30 mouse cellular contexts compared by ENCODE assay signal in genomic region chr8:41556819-41557218, GRCm38 (mm10).
DNase-seq lines count a peak whose midpoint lies in the region; ATAC-seq and TF ChIP-seq lines count a peak whose summit lies in the region.
"Had no signal": no experiment of that assay in that cellular context is flagged by ENCODE, and none has a peak within 500 bp of the region (broad histone marks: within the 10 kb centered on the region; RNA-seq: fewer than 3 reads in every experiment).

No protein-coding gene starts in this region.

- H3K4me2 ChIP-seq in heart, embryonic 11.5 days, result no peak overlapping the region
- no peak overlapping the region for H3K4me2 ChIP-seq in hindbrain, postnatal 0 days (ENCODE audit: low read depth, low read length)
- H3K4me2 ChIP-seq: embryonic facial prominence, embryonic 13.5 days; heart, embryonic 13.5 days; hindbrain, embryonic 15.5 days; intestine, embryonic 15.5 days; limb, embryonic 12.5 days; liver, embryonic 15.5 days; lung, embryonic 14.5 days; midbrain, embryonic 15.5 days; neural tube, embryonic 15.5 days; stomach, embryonic 15.5 days had no signal

- H3K36me3 ChIP-seq in heart, embryonic 11.5 days (ENCODE audit: control insufficient read depth, insufficient read depth, low read length), result no peaks in the 10 kb centered on the region
- no peaks in the 10 kb centered on the region for H3K36me3 ChIP-seq in hindbrain, postnatal 0 days (ENCODE audit: insufficient read depth, low read length)
- H3K36me3 ChIP-seq: embryonic facial prominence, embryonic 13.5 days; forebrain, embryonic 10.5 days; heart, embryonic 13.5 days; hindbrain, embryonic 10.5 days; hindbrain, embryonic 15.5 days; intestine, embryonic 15.5 days; limb, embryonic 12.5 days; liver, embryonic 15.5 days; midbrain, embryonic 15.5 days; neural tube, embryonic 15.5 days; stomach, embryonic 15.5 days had no signal

- H3K4me1 ChIP-seq in heart, embryonic 11.5 days (ENCODE audit: control insufficient read depth, insufficient read depth, low read length), result no peaks in the 10 kb centered on the region; the same call in 1 of the 2 replicates
- no peaks in the 10 kb centered on the region for H3K4me1 ChIP-seq in hindbrain, postnatal 0 days (ENCODE audit: insufficient read depth, low read length)
- H3K4me1 ChIP-seq: heart, embryonic 13.5 days; hindbrain, embryonic 10.5 days; hindbrain, embryonic 15.5 days; liver, embryonic 15.5 days; midbrain, embryonic 15.5 days; neural tube, embryonic 15.5 days; stomach, embryonic 15.5 days had no signal

- H3K4me3 ChIP-seq in heart, embryonic 11.5 days (ENCODE audit: low read depth, low read length), result no peak overlapping the region
- H3K4me3 ChIP-seq in hindbrain, postnatal 0 days (ENCODE audit: low read length), result no peak overlapping the region
- H3K4me3 ChIP-seq: embryonic facial prominence, embryonic 13.5 days; forebrain, embryonic 10.5 days; heart, adult 2 months; heart, embryonic 13.5 days; hindbrain, embryonic 10.5 days; hindbrain, embryonic 15.5 days; intestine, embryonic 15.5 days; left cerebral cortex, adult 2 months; limb, embryonic 12.5 days; liver, embryonic 15.5 days; midbrain, embryonic 15.5 days; neural tube, embryonic 15.5 days; stomach, embryonic 15.5 days had no signal

- H3K27me3 ChIP-seq in heart, embryonic 11.5 days (ENCODE audit: control insufficient read depth, insufficient read depth, low read length), result no peaks in the 10 kb centered on the region
- no peaks in the 10 kb centered on the region for H3K27me3 ChIP-seq in hindbrain, postnatal 0 days (ENCODE audit: insufficient read depth, low read length)
- H3K27me3 ChIP-seq: heart, embryonic 13.5 days; hindbrain, embryonic 15.5 days; intestine, embryonic 15.5 days; limb, embryonic 12.5 days; liver, embryonic 15.5 days; midbrain, embryonic 15.5 days; neural tube, embryonic 15.5 days; stomach, embryonic 15.5 days had no signal

- intact Hi-C loops in left cerebral cortex, postnatal 25 days (cut with DNase I), result no loop called here

- TF ChIP-seq CTCF in hindbrain, postnatal 0 days (IDR thresholded peaks at IDR 0.05; ENCODE audit: low read depth), result no peak

- H3K27ac ChIP-seq in heart, embryonic 11.5 days (ENCODE audit: low read depth, low read length), result no peak overlapping the region
- no peak overlapping the region for H3K27ac ChIP-seq in hindbrain, postnatal 0 days
- H3K27ac ChIP-seq: embryonic facial prominence, embryonic 13.5 days; forebrain, embryonic 10.5 days; heart, adult 2 months; heart, embryonic 13.5 days; hindbrain, embryonic 10.5 days; hindbrain, embryonic 15.5 days; intestine, embryonic 15.5 days; left cerebral cortex, adult 2 months; limb, embryonic 12.5 days; liver, embryonic 15.5 days; midbrain, embryonic 15.5 days; neural tube, embryonic 15.5 days; stomach, embryonic 15.5 days had no signal

- DNase-seq in heart, postnatal 4 days, result peak; percentile 5
- DNase-seq in left cerebral cortex, postnatal 25 days (ENCODE audit: low spot score in 2 of 2), result peak; percentile 9 to 30
- no peak for DNase-seq in left cerebral cortex, adult 11 months (ENCODE audit: low spot score)
- DNase-seq in layer of hippocampus, adult 8-10 months (ENCODE audit: low spot score in 2 of 2), result peak; percentile 16 to 43
- DNase-seq in layer of hippocampus, postnatal 14 days (ENCODE audit: low spot score in 2 of 2), result peak; percentile 13 to 24
- DNase-seq in hindbrain, postnatal 0 days (ENCODE audit: low spot score), result no peak
- DNase-seq: adrenal gland, postnatal 25 days; cerebellum, adult 18-20 months; heart, adult 2 months; heart, postnatal 10 days; kidney, adult 2 months; kidney, postnatal 36 days; lung, embryonic 14.5 days; lung, postnatal 14 days; retina, postnatal 1 day had no signal

- 61% methylated on average over 3 of the region's 3 CpGs for WGBS in heart, embryonic 11.5 days (ENCODE audit: insufficient replicate concordance)
- WGBS in hindbrain, postnatal 0 days, result 60% methylated on average over 3 of the region's 3 CpGs

- H3K9ac ChIP-seq in heart, embryonic 11.5 days (ENCODE audit: low read depth, low read length), result no peak overlapping the region
- H3K9ac ChIP-seq in hindbrain, postnatal 0 days (replicated peaks; ENCODE audit: low read length), result no peak overlapping the region
- H3K9ac ChIP-seq: embryonic facial prominence, embryonic 13.5 days; heart, embryonic 13.5 days; hindbrain, embryonic 15.5 days; intestine, embryonic 15.5 days; limb, embryonic 12.5 days; liver, embryonic 15.5 days; lung, embryonic 14.5 days; midbrain, embryonic 15.5 days; neural tube, embryonic 15.5 days; stomach, embryonic 15.5 days had no signal

- H3K9me3 ChIP-seq in heart, embryonic 11.5 days (replicated peaks; ENCODE audit: control insufficient read depth, low read length), result no peaks in the 10 kb centered on the region
- no peaks in the 10 kb centered on the region for H3K9me3 ChIP-seq in hindbrain, postnatal 0 days (ENCODE audit: low read length)
- H3K9me3 ChIP-seq: embryonic facial prominence, embryonic 13.5 days; forebrain, embryonic 10.5 days; heart, embryonic 13.5 days; hindbrain, embryonic 10.5 days; hindbrain, embryonic 15.5 days; intestine, embryonic 15.5 days; limb, embryonic 12.5 days; liver, embryonic 15.5 days; midbrain, embryonic 15.5 days; neural tube, embryonic 15.5 days; stomach, embryonic 15.5 days had no signal

- no peak for ATAC-seq in heart, embryonic 11.5 days (replicated peaks; ENCODE audit: insufficient number of reproducible peaks, low FRiP score, low TSS enrichment)
- ATAC-seq in hindbrain, postnatal 0 days, result no peak
- ATAC-seq: CD4-positive, CD25-positive, alpha-beta regulatory T cell, adult 4 months; forebrain, embryonic 16.5 days; intestine, embryonic 15.5 days; midbrain, embryonic 15.5 days had no signal

Comparison
In these comparisons a context has a peak if more than half of its experiments do, and no peak if none do; other contexts are left out.
1. DNase-seq: peak in heart, postnatal 4 days (single experiment), left cerebral cortex, postnatal 25 days (2 of 2), layer of hippocampus, adult 8-10 months (2 of 2) and layer of hippocampus, postnatal 14 days (2 of 2); none in left cerebral cortex, adult 11 months (single experiment) and hindbrain, postnatal 0 days (single experiment).